Mouse (Mus musculus): ENCODE results near the gene Gm37240. TPM values are rescaled to one million over a fixed set of nuclear protein-coding genes. Genes with fewer than 3 reads are reported as not detected.

Gene Gm37240
- polyA plus RNA-seq, 1 experiment from 2014 or later: 13.4 TPM

DNA sequence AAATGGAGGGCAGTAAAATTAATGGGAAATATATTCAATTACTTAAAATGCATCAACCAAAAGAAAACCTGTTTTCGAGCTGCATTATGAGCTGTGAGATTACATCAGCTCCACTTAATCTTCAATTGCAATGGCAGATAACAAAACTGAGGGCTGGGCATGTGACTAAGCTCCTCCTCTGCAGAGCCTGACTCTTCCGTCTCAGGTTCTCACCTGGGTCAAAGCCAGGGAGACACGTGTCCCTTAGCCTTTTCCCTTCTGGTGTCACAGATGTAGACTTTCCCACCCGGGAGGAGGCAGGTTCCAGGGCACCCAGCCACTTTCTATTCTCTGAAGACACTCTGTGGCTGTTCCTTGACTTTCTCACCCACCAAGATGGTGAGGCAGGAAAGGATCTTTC lies 58.3 kb downstream of the Gm37240 start:
- DNase-seq (ENCODE audit: low spot score) (peak; percentile 72), ATAC-seq (ENCODE audit: low read depth) (peak; percentile 83)
- H3K9ac ChIP-seq (ENCODE audit: low read depth, low read length): no peak overlapping the region
- H3K4me3 ChIP-seq (ENCODE audit: low read depth, low read length): no peak overlapping the region
- H3K36me3 ChIP-seq (ENCODE audit: control insufficient read depth, insufficient read depth, low read length): no peaks in the 10 kb centered on the region
- H3K9me3 ChIP-seq (ENCODE audit: control insufficient read depth, low read length): no peaks in the 10 kb centered on the region
- H3K4me2 ChIP-seq (ENCODE audit: low read depth, low read length): no peak overlapping the region
- 0 out of 2 replicates have a peak, but pooled peaks cover 3% of the 10 kb centered on the region for H3K4me1 ChIP-seq (ENCODE audit: control insufficient read depth, insufficient read depth, low read length)
- WGBS: 68% methylated on average over 4 of the region's 4 CpGs
- H3K27ac ChIP-seq (replicated peaks; ENCODE audit: low read depth, low read length): no peak overlapping the region
- no peaks in the 10 kb centered on the region for H3K27me3 ChIP-seq (replicated peaks; ENCODE audit: control insufficient read depth, insufficient read depth, low read length)

DNA sequence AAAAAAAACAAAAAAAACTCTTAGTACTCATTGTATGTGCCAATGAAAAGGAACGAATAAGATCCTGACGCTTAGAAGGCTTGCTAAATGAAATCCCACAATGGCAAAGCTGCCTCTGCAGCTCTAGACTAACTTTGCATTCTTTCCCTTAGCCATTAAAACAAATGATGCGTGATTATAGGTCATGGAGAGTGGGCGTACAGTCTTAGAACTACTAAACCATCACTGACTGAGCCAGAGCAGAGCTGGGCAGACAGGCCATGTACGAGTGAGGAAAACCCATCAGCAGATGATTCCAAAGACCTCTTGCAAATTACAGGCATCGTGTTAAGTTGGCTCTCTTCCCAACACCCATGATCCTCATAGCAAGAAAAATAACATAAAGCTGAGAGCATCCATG lies 59.5 kb downstream of the Gm37240 start:
- H3K4me2 ChIP-seq (ENCODE audit: low read depth, low read length): no peak overlapping the region
- H3K4me1 ChIP-seq (ENCODE audit: control insufficient read depth, insufficient read depth, low read length): 0 out of 2 replicates have a peak, but pooled peaks cover 3% of the 10 kb centered on the region
- no peaks in the 10 kb centered on the region for H3K9me3 ChIP-seq (ENCODE audit: control insufficient read depth, low read length)
- no peak overlapping the region for H3K9ac ChIP-seq (ENCODE audit: low read depth, low read length)
- no peak overlapping the region for H3K4me3 ChIP-seq (ENCODE audit: low read depth, low read length)
- DNase-seq (ENCODE audit: low spot score) (peak; percentile 37), ATAC-seq (ENCODE audit: low read depth) (no peak)
- 70% methylated on average over 6 of the region's 6 CpGs for WGBS
- H3K36me3 ChIP-seq (ENCODE audit: control insufficient read depth, insufficient read depth, low read length): no peaks in the 10 kb centered on the region
- no peaks in the 10 kb centered on the region for H3K27me3 ChIP-seq (replicated peaks; ENCODE audit: control insufficient read depth, insufficient read depth, low read length)
- H3K27ac ChIP-seq (replicated peaks; ENCODE audit: low read depth, low read length): no peak overlapping the region

DNA sequence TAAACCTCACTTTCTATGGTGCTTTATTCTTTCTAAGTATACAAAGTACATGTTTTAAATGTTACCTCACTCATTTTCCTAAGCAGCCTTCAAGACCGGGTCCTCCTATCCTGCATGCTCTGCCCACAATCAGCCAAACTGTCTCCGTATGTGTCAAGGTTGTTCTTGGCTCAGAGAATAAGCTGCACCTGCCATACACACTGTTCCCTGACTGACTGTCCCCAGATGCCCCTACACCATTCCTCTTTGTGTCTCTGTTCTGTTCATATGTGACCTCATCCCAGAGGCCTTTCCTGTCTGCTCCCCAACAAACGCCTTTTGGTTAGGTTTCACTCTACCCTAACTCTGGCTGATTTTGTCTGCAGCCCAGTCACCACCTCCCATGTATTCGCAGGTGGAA lies 60.0 kb downstream of the Gm37240 start:
- ATAC-seq (ENCODE audit: low read depth) (no peak), DNase-seq (ENCODE audit: low spot score) (no peak)
- Histone ChIP-seq H3K27ac (replicated peaks; ENCODE audit: low read depth, low read length) (no peak overlapping the region), H3K36me3 (ENCODE audit: control insufficient read depth, insufficient read depth, low read length) (no peaks in the 10 kb centered on the region), H3K4me1 (ENCODE audit: control insufficient read depth, insufficient read depth, low read length) (0 out of 2 replicates have a peak, but pooled peaks cover 3% of the 10 kb centered on the region), H3K27me3 (replicated peaks; ENCODE audit: control insufficient read depth, insufficient read depth, low read length) (no peaks in the 10 kb centered on the region), H3K4me2 (ENCODE audit: low read depth, low read length) (no peak overlapping the region), H3K4me3 (ENCODE audit: low read depth, low read length) (no peak overlapping the region), H3K9ac (ENCODE audit: low read depth, low read length) (no peak overlapping the region), H3K9me3 (ENCODE audit: control insufficient read depth, low read length) (no peaks in the 10 kb centered on the region)
- 61% methylated on average over 4 of the region's 4 CpGs for WGBS

DNA sequence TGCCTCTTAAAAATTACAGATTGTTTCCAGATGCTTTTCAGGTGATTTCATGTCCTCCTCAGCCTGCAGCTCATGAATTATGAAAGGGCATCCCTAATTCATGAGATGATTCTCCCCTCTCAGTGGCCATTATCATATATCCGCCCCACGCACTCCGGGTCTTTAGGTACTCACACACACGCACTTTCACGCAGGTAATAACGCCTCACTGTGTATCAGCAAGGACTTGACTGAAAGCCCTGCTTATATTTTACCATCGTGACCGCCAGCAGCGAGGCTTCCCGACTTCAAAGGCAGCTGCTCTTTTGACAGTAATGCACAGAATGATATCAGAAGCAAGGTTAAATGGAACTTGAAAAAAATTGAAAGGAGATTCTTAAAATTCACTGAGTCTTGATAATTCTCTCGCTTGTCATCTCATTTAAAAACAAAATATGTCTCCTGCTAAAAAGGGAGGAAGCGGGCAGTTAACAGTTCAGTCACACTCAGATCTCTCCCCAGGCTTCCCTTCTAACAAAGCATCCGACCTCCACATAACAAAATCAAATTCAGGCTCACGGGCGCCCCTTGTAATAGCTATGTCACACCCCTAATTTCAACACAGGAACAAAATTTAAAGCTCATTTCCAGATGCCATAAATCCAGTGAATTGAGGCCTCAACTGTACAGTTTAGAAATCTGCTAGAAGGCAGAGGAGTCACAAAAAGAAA lies 66.3 kb downstream of the Gm37240 start:
- H3K4me2 ChIP-seq (ENCODE audit: low read depth, low read length): no peak overlapping the region
- H3K4me3 ChIP-seq (ENCODE audit: low read depth, low read length): no peak overlapping the region
- no peaks in the 10 kb centered on the region for H3K4me1 ChIP-seq (ENCODE audit: control insufficient read depth, insufficient read depth, low read length)
- ATAC-seq (ENCODE audit: low read depth): no peak
- no peaks in the 10 kb centered on the region for H3K9me3 ChIP-seq (ENCODE audit: control insufficient read depth, low read length)
- 65% methylated on average over 15 of the region's 15 CpGs for WGBS
- no peak for DNase-seq (ENCODE audit: low spot score)
- H3K27ac ChIP-seq (replicated peaks; ENCODE audit: low read depth, low read length): no peak overlapping the region
- no peaks in the 10 kb centered on the region for H3K27me3 ChIP-seq (replicated peaks; ENCODE audit: control insufficient read depth, insufficient read depth, low read length)
- H3K9ac ChIP-seq (ENCODE audit: low read depth, low read length): no peak overlapping the region
- H3K36me3 ChIP-seq (ENCODE audit: control insufficient read depth, insufficient read depth, low read length): no peaks in the 10 kb centered on the region

DNA sequence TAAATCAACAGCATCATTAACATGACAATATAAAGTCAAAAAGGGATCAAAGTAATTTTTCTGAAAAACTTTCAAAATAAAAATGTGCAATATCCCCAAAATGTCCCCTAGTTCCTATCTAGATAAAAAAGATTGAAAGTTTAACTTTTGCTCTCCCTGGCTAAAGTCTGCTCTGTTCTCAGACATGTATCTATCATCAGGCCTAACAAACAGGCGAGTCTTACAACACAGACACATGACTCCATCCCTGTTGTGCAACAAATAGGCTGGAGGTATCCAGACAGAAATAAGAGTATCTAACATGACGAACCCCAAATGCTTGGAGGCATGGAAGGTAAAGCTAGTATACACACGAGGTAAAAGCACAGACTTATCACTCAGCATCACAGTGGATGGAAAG lies 68.0 kb downstream of the Gm37240 start:
- no peak overlapping the region for H3K9ac ChIP-seq (ENCODE audit: low read depth, low read length)
- no peak overlapping the region for H3K4me2 ChIP-seq (ENCODE audit: low read depth, low read length)
- H3K4me1 ChIP-seq (ENCODE audit: control insufficient read depth, insufficient read depth, low read length): no peaks in the 10 kb centered on the region
- no peaks in the 10 kb centered on the region for H3K9me3 ChIP-seq (ENCODE audit: control insufficient read depth, low read length)
- H3K4me3 ChIP-seq (ENCODE audit: low read depth, low read length): no peak overlapping the region
- 63% methylated on average over 3 of the region's 3 CpGs for WGBS
- no peaks in the 10 kb centered on the region for H3K27me3 ChIP-seq (replicated peaks; ENCODE audit: control insufficient read depth, insufficient read depth, low read length)
- H3K36me3 ChIP-seq (ENCODE audit: control insufficient read depth, insufficient read depth, low read length): no peaks in the 10 kb centered on the region
- no peak overlapping the region for H3K27ac ChIP-seq (replicated peaks; ENCODE audit: low read depth, low read length)
- ATAC-seq (ENCODE audit: low read depth) (no peak), DNase-seq (ENCODE audit: low spot score) (no peak)

DNA sequence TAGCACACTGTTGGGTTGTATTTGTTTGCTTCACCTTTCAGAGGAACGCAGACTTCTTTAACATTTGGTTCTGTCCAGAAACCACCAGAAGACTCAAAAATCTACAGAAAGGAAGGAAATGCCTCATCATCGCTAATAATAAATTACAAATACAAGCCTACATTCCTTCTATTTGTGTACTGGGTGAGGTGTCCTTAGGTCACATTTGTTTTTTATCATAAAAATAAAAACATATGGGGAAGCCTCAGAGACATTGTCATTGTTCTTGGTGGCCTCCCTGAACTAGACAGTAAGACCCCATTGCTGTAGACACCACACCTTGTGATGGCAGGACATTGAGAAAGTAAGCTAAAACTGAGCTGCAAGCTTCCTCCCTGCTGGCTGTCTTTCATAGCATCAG lies 70.1 kb downstream of the Gm37240 start, which contains the start of gene Fam160a1:
Fam160a1 (minus strand) TSS at position 101 of the 400 bp plus-strand sequence.
- H3K27ac ChIP-seq (replicated peaks; ENCODE audit: low read depth, low read length): no peak within 1 kb of the TSS
- 74% methylated on average over 2 of the region's 2 CpGs for WGBS
- H3K4me3 ChIP-seq (ENCODE audit: low read depth, low read length): no peak within 1 kb of the TSS
- H3K4me1 ChIP-seq (ENCODE audit: control insufficient read depth, insufficient read depth, low read length): 0 out of 2 replicates have a peak, but pooled peaks cover 2% of the 10 kb centered on the region
- no peak within 1 kb of the TSS for H3K4me2 ChIP-seq (ENCODE audit: low read depth, low read length)
- H3K36me3 ChIP-seq (ENCODE audit: control insufficient read depth, insufficient read depth, low read length): no peaks in the 10 kb centered on the region
- ATAC-seq (ENCODE audit: low read depth) (no peak), DNase-seq (ENCODE audit: low spot score) (no peak)
- H3K27me3 ChIP-seq (replicated peaks; ENCODE audit: control insufficient read depth, insufficient read depth, low read length): no peaks in the 10 kb centered on the region
- no peaks in the 10 kb centered on the region for H3K9me3 ChIP-seq (ENCODE audit: control insufficient read depth, low read length)
- H3K9ac ChIP-seq (ENCODE audit: low read depth, low read length): no peak within 1 kb of the TSS

DNA sequence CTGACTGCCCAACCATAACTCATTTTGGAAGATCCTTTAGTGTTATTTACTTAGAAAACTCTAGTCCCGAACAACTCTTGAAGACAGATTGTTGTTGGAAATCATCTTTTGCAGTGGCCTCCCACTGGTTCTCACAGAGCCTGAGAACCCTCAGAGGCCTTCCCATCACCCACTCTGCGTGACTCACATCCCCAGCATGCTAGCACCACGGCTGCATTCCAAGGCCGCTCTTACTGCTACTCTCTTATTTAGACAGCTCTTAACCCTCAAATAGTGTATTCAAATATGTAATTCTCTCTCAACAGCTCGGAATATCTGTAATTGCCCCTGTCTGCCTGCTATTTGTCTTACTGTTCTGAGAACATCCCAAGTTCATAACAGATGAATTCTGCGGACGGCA lies 73.1 kb downstream of the Gm37240 start:
- Histone ChIP-seq H3K4me2 (ENCODE audit: low read depth, low read length) (no peak overlapping the region), H3K36me3 (ENCODE audit: control insufficient read depth, insufficient read depth, low read length) (no peaks in the 10 kb centered on the region), H3K9ac (ENCODE audit: low read depth, low read length) (no peak overlapping the region), H3K27me3 (replicated peaks; ENCODE audit: control insufficient read depth, insufficient read depth, low read length) (no peaks in the 10 kb centered on the region), H3K9me3 (ENCODE audit: control insufficient read depth, low read length) (no peaks in the 10 kb centered on the region), H3K27ac (replicated peaks; ENCODE audit: low read depth, low read length) (no peak overlapping the region), H3K4me3 (ENCODE audit: low read depth, low read length) (no peak overlapping the region), H3K4me1 (ENCODE audit: control insufficient read depth, insufficient read depth, low read length) (0 out of 2 replicates have a peak, but pooled peaks cover 2% of the 10 kb centered on the region)
- ATAC-seq (ENCODE audit: low read depth): no peak
- peak; percentile 62 for DNase-seq (ENCODE audit: low spot score)
- 52% methylated on average over 7 of the region's 7 CpGs for WGBS

DNA sequence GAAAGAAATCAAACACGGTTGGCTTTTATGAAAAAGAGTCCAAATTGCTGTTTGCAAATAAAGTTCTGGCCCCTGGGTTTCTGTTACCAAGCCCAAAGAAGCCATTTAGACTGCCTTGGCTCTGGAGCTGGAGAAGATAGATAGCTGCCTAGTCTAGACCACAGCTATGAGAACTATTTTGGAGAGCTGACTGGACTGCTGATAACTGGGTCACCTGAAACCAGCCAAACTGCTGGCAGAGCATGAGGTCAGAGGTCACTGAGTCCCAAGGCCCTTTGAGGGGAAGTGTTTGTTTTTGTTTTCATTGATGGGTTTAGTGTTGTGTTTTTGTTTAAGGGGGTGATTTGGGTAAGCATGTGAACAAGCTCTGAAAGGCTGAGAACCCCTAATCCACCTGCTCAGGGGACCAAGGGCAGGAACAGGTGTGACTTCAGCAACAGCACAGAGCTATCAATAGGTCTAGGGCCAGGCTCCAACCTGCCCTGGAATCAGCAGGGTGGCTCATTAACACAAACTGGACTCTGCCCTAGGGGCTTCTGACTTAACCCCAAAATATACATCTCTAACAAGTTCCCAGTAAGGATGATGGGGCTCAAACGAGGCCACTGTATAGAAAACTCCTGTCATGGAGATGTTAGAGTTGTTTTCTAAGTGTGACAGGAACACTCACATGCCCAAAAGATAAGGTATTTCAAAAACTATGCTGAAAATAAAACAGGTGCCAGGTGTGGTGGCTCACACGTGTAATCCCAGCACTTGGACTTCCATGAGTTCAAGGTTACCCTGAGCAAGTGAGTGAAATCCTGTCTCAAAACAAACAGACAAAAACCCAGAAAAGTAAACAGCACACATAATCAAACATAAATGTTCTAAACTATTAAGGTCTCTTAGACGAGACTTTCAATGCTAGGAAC lies 74.0 kb downstream of the Gm37240 start:
- H3K27me3 ChIP-seq (replicated peaks; ENCODE audit: control insufficient read depth, insufficient read depth, low read length): no peaks in the 10 kb centered on the region
- H3K36me3 ChIP-seq (ENCODE audit: control insufficient read depth, insufficient read depth, low read length): no peaks in the 10 kb centered on the region
- DNase-seq (ENCODE audit: low spot score): peak; percentile 13
- no peak overlapping the region for H3K4me2 ChIP-seq (ENCODE audit: low read depth, low read length)
- no peak overlapping the region for H3K4me3 ChIP-seq (ENCODE audit: low read depth, low read length)
- no peak overlapping the region for H3K9ac ChIP-seq (ENCODE audit: low read depth, low read length)
- no peak overlapping the region for H3K27ac ChIP-seq (replicated peaks; ENCODE audit: low read depth, low read length)
- 43% methylated on average over 4 of the region's 4 CpGs for WGBS
- H3K4me1 ChIP-seq (ENCODE audit: control insufficient read depth, insufficient read depth, low read length): 0 out of 2 replicates have a peak, but pooled peaks cover 2% of the 10 kb centered on the region
- ATAC-seq (ENCODE audit: low read depth): no peak
- no peaks in the 10 kb centered on the region for H3K9me3 ChIP-seq (ENCODE audit: control insufficient read depth, low read length)
